Mouse (Mus musculus): ENCODE measurements around the gene Rbmx.

Gene Rbmx

DNA sequence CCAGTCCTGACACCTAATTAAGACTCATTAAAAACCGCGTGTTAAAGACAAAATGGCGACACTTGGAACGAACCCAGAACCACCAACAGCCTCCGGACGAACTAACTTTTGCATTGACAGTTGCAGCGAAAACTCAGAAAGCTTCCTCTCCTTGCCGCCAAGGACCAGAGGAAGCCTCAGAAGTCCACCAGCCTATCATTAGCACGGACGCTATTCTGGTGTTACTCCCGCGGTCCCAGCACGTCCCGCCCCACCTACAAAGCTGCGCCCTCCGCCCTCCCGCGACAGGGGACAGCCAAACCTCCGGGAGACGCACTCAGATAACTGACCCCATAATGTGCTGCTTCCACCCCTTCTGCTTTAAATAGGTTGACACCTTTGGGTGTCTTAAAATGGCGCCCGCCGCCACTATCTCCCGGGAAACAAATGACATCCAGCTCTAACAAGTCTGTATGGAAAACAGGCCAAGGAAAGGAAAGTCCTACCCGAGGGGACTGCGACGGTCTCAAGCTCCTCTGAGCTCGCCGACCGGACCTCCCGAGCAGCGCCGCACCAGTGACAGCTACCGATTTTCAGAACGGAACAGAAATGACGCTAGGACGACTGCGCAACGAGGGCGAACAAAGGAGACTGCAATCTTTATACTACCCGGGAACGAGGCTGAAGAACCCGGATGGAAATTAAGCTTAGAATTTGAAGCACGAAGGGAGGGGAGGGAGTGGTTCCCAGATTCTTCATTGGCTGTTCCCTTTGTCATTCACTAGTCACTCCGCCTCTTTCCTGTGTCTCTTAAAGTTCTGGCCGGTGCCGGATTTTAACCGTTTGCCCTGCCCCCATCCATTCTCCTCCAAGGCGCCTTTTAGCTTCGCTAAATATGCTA is at the start of gene Rbmx:
Gene Rbmx, minus strand, starts transcription at position 670 of the 880 bp plus-strand sequence.
- peak; percentile 86 to 87 for DNase-seq (ENCODE audit: low spot score in 2 of 2)

DNA sequence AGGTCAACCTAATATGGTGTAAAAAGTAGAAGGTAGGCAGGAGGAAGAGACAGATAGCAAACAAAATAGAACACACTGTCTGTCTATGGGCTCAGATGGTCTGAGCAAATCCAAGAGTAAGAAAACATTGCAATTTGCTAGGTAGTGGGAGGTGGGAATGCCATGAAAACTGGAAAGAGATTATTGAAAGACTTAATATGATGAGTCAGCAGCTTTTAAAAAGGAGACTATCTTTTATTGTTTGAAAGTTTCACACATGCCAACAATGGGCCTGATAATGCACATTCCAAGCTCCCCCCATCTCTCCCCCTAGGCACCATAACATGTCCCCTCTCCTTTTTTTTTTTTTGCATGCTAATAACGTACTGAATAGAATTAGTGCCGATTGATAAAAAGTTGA is 41.1 kb upstream of the Rbmx start:
- no peak for DNase-seq (ENCODE audit: low spot score in 2 of 2)

DNA sequence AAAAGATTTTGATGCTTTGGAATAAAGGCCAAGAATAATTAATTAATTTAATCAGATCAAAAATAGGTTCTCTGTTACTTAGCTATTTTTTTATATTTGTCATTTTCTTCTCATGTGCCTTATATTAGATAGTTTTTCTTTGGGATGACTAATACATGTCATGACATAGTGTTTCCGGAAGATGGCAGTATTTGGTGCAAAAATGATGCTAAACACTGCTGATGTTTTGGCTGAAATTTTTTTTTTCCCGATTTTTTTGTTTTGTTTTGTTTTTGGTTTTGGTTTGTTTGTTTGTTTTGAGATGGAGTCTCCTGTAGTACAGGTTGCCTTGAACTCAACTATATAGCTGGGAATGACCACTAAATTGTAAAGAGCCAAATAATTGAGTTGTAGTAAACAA is 38.8 kb upstream of the Rbmx start:
- peak in 1 of 2 experiments; percentile 5 for DNase-seq (ENCODE audit: low spot score in 2 of 2)

DNA sequence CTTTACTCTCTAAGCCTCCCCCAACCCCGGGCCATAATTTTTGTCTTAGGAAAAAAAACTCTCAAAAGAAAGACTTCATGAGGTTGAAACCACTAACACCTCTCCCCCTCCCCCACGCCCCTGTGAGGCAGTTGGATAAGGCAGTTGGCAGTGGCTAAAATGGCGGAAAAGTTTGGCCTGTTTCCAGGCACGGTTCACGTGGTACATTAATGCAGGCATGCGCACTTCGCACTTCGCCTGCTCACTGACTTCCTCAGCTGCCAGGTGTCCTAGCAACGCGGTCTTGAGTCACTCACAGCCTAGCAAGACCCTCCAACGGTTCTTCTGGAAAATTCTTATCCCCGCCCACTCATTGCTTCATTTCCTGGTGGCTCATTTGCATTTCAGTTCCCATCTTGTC is 15.9 kb upstream of the Rbmx start, which contains the start of gene Gm364:
Gene Gm364, plus strand, starts transcription at position 386 of the 400 bp plus-strand sequence.
- no peak for DNase-seq (ENCODE audit: low spot score in 2 of 2)

DNA sequence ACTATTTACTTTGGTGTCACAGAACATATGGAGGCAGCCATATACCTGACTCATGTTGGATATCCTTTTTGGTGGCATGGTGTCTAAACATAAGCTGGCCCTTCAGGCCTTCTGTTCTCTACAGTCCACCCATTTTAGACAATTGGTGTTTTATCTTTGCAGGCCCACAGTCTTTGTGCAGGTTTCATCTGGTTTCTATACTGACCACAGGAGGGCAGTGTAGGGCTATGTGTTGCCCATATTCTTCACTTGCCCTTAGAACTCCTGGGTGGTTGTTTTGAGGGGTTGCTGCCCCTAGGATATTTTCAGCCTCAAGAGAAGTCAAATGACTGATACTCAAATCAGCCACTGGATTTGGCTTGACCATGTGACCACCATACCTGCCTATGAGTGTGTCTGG is 10.8 kb upstream of the Rbmx start:
- DNase-seq (ENCODE audit: low spot score in 2 of 2): no peak

GRCm38 (mm10) chrX:57401388-57401787 is 8.6 kb upstream of the Rbmx start:
- no peak for DNase-seq (ENCODE audit: low spot score in 2 of 2)

- DNase-seq (ENCODE audit: low spot score in 2 of 2): no peak
Observed at GRCm38 (mm10) chrX:57393412-57393811, 576 bp upstream of the Rbmx start.

- DNase-seq (ENCODE audit: low spot score in 2 of 2): no peak
Observed at GRCm38 (mm10) chrX:57380915-57381314, 11.9 kb downstream of the Rbmx start.

DNA sequence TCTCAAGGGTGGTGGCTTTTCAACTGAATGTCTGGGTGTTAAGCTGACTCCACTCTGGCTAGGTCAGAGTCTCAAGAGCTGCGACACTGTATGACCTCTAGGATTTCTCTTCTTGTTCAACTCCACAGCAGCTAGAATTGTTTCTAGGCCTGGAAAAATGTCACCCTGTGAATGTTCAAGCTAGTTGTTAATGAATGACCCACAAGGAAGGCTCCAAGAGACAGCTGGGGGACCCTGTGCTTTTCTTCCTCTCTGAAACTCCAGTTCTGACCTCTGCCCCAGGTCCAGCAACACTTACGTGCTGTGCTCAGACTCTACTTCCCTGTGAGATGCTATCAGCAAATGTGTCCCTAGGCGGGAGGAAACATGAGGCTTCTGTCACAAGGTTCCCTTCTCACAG is 14.3 kb downstream of the Rbmx start:
- DNase-seq (ENCODE audit: low spot score in 2 of 2): no peak

GRCm38 (mm10) chrX:57377096-57377495 is 15.7 kb downstream of the Rbmx start:
- no peak for DNase-seq (ENCODE audit: low spot score in 2 of 2)

DNA sequence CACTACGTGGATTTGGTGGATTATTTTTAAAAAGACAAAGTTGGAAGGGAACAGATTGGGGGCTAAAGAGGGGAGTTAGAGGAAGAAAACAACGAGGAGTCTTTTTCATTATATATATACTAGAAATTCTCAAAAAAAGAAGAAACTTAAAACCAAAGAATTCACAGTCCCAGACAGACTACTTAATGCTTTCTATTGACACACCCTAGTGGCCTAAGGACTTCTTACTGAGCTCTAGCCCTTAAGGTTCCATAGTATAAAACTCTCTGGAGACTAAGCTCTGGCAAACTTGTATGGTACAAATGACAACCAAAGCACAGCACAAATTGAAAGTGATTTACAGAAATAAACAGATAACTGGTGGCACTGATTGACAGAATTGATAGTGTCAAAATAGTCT is 18.8 kb downstream of the Rbmx start:
- DNase-seq (ENCODE audit: low spot score in 2 of 2): no peak

GRCm38 (mm10) chrX:57373543-57373942 is 19.3 kb downstream of the Rbmx start:
- no peak for DNase-seq (ENCODE audit: low spot score in 2 of 2)

DNA sequence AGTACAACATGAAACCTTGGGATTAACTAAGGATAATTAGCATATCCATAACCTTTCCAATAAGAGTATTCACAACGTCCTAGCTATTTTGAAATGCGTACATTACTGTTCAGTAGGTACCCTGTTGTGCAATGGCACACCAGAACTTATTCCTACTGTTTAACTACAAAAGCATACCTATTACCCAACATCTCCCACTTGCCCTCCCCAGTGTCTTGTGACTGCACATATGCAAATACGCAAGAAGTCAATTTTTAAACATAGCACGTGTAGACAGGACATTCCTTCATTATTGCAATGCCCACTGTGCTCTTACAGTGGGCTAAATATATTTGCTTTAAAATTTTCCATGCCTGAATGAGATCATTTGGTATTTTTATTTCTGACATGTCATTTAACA is 19.9 kb downstream of the Rbmx start:
- no peak for DNase-seq (ENCODE audit: low spot score in 2 of 2)

- DNase-seq (ENCODE audit: low spot score in 2 of 2): no peak
Observed at GRCm38 (mm10) chrX:57364891-57365569, 27.8 kb downstream of the Rbmx start.

DNA sequence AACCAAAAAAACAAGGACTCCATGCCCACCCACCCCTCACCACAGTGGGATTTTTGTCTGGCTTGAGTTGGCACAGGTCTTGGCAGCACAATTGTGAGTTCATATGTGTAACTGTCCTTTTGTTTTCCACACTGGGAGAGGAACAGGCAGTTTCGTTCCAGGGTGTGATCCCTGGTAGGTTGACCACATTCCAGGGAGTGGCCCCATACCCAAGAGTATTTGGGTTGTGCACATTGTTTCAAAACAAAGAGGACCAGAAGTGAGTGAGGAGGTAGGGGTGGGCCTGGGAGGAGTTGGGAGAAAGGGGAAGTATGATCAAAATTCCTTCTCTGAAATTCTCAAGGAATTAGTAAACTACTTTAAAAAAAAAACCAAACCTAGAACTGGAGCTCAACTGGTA is 33.5 kb downstream of the Rbmx start:
- no peak for DNase-seq (ENCODE audit: low spot score in 2 of 2)

- peak in 1 of 2 experiments; percentile 2 for DNase-seq (ENCODE audit: low spot score in 2 of 2)
Observed at GRCm38 (mm10) chrX:57339220-57339619, 53.6 kb downstream of the Rbmx start.

DNA sequence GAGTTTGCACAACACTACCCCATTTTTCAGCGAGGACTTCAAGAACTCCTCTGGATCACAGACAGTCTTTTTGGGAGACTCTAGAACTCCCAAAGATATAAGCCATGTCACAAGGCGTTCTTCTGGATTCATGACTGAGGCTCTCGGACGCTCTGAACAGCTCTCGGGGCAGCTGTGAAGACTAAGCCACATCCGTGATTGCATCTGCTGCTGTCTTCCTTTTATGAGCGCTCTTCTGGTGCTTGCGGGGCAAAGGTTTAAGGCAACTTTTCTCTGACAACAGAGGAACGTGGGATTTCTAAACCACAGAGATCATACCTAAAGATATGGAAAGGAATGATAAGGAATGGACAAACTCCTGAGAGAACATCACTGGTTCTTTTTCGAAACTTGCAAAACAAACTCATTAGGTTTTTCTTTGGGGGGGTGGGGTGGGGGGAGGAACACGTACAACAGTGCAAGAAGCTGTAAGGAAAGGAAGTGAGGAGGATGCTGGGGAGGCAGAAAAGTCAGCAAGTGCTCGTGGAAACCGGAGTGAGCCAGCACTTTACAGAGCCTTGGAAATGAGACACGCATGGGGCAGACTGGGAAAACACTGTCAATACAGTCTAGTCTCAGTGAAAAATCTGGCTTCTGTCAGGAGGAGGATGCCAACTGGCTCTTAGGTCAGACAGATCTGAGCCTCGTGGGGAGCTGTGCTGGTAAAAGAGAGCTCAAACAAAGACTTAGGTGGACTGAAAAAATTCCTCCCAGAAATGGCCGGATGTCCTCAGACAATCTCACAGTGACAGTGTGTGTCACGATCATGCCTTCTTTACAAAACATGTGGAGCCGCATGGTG is 54.2 kb downstream of the Rbmx start, which contains the start of gene Arhgef6:
Gene Arhgef6, minus strand, starts transcription at position 359 of the 841 bp plus-strand sequence.
- DNase-seq (ENCODE audit: low spot score in 2 of 2): no peak

DNA sequence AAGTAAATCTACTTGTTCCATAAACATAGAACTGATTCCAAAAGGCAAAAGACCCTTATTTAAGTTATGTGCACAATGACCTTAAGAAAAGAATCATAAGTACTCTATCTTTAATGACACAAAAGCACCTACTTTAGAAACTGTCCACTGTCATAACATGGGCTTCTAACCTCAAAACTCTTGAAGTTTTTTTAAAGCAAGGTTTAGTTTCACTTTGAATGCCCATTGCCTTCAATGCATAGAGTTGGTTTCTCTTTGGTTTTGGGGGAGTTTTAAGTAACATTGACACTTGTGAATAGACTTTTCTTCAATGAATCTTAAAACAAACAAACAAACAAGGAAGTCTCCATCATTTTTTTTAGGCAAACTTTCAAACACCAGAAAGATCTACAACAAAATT is 55.3 kb downstream of the Rbmx start:
- no peak for DNase-seq (ENCODE audit: low spot score in 2 of 2)

- no peak for DNase-seq (ENCODE audit: low spot score in 2 of 2)
Observed at GRCm38 (mm10) chrX:57336958-57337357, 55.9 kb downstream of the Rbmx start.

GRCm38 (mm10) chrX:57335313-57335712 is 57.5 kb downstream of the Rbmx start:
- DNase-seq (ENCODE audit: low spot score in 2 of 2): no peak

Data from right cerebral cortex, adult 2 months (tissue).